Mouse (Mus musculus): Measurements from ENCODE around the gene Chd3. TPM values are rescaled to one million over a fixed set of nuclear protein-coding genes. Genes with fewer than 3 reads are reported as not detected.

Gene Chd3
- total and polyA plus RNA-seq, 2 experiments from 2014 or later = 74.7 to 381 TPM

DNA sequence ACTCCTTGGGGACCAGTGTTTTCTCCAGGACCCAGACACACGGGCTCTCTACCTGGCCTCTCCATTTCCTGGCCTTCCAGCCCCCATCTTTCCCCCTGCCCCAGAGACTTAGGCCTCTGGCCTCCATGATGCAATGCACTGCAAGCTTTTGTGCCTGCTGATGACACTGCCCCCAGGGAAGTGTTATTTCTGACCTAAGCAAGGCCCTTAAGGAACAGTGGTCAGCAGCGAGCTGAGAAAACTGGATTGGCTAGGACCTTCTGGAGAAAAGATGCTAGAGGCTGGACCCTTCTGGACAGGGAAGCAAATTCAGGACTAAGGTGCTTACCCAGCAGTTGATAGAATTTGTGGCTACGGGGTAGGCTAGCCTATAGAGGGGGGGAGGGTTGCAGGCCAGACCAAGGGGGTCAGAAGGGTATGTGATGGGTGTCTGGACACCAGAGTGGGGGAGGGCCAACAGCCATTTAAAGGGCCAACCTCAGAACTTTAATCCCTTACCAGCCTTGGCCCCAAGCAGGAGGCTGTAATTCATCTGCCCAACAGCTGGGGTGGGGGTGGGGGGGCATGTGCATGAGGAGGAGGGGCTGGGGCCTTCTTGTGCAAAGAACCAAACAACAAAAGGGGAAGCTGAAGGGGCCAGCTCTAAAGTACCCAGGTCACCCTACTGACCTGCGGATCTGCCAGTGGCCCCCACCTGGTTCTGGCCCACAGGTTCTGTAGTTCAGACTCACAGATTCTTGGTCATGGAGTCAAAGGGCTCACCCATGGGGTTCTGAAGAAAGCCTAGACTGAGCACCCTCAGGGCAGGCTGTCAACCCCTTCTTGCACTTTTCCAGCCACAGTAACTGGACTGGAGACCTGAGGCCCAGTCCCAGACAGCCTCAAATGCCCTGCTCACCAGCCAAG lies 45.5 kb upstream of the Chd3 start:
- no peak for TF ChIP-seq CTCF (IDR thresholded peaks at IDR 0.05; ENCODE audit: low read depth)
- H3K36me3 ChIP-seq (ENCODE audit: insufficient read depth) = peaks cover 11% of the 10 kb centered on the region

DNA sequence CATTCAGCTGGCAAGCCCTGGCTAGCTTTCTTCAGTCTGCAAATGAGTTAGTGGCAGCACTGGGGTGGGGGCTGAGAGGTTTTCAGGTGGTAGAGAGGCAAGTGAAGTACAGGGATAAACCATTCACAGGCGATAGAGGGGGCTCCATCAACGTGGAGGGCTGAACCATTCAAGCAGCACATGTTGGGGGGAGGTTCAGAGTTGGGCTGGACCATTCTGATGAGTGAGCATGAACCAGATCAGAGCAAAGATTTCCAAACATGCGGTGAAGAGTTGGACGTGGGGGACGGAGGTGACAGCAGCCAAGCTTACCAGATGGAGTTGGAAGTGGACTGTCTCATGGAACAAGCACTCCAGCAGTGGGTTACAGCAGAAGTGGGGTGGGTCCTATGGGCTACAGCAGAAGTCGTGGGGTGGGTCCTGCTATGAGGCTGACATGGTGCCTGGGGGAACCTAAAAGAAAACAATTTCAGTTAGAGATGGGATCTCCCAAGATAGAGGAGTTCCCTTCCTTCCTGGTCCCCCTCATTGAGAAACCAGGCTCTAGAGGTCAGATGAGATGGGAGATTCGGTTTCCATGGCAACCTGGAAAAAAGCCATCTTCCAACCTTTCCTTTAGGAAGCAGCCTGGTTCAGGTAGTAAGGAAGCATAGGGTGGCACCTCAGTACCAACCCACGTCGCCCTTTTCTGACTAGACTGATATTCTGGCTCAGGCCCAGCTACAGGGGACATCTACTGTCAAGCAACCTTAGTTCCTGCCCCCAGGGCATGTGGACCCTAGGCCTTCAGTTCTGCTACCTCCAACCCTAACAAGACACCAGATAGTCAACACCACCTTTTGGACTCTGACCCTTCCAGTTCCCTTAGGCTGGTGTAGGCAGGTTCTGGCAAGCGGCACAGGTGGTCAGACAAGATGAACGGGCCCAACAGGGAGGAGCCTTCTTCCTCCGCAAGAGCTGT lies 44.3 kb upstream of the Chd3 start, which contains the start of gene Kdm6b:
Gene Kdm6b (minus strand): TSS at position 455 of the 961 bp plus-strand sequence.
- ATAC-seq (no peak), DNase-seq (peak; percentile 88)
- no peaks in the 10 kb centered on the region for H3K9me3 ChIP-seq (ENCODE audit: low read length)
- TF ChIP-seq CTCF (IDR thresholded peaks at IDR 0.05; ENCODE audit: low read depth) = peak; percentile 40
- H3K4me1 ChIP-seq (ENCODE audit: insufficient read depth) = peaks cover 39% of the 10 kb centered on the region
- no peaks in the 10 kb centered on the region for H3K27me3 ChIP-seq (ENCODE audit: insufficient read depth, low read length)
- peak within 1 kb of the TSS; percentile 98 for H3K4me2 ChIP-seq (ENCODE audit: low read depth)
- H3K4me3 ChIP-seq (ENCODE audit: low read depth, low read length) = peak within 1 kb of the TSS; percentile 71
- 23% methylated on average over 12 of the region's 12 CpGs for WGBS
- peaks cover 11% of the 10 kb centered on the region for H3K36me3 ChIP-seq (ENCODE audit: insufficient read depth)
- H3K27ac ChIP-seq (ENCODE audit: low read depth, low read length) = peak within 1 kb of the TSS; percentile 99
- H3K9ac ChIP-seq = peak within 1 kb of the TSS; percentile 85

More for the DNA sequence above, 45.5 kb upstream of the Chd3 start:
- 8% methylated on average over 4 of the region's 4 CpGs for WGBS
- Histone ChIP-seq H3K4me2 (ENCODE audit: low read depth) (peak overlapping the region; percentile 98), H3K4me1 (ENCODE audit: insufficient read depth) (peaks cover 45% of the 10 kb centered on the region), H3K4me3 (ENCODE audit: low read depth, low read length) (peak overlapping the region; percentile 71), H3K9me3 (ENCODE audit: low read length) (no peaks in the 10 kb centered on the region), H3K27me3 (ENCODE audit: insufficient read depth, low read length) (no peaks in the 10 kb centered on the region), H3K27ac (ENCODE audit: low read depth, low read length) (peak overlapping the region; percentile 99), H3K9ac (peak overlapping the region; percentile 85)
- DNase-seq (no peak), ATAC-seq (no peak)

DNA sequence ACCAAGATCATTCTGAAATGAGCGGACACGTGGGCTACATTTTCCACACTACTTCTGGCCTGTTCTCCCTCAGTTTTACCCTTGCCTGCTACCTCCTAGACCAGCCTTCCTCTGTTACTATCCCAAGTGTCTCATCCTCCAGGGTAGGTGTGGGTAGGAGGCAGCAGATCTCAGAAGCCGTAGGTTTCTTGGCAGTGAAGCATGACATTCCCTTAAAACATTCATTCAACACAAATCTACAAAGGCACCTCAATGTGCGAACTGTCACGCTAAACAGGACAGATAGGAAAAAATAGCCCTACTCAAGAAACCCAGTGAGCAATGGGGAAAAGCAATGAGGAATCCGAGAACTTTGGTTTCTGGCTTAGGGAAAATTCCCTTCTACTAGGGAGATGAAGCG lies 43.3 kb upstream of the Chd3 start:
- peak overlapping the region; percentile 98 for H3K4me2 ChIP-seq (ENCODE audit: low read depth)
- H3K27ac ChIP-seq (ENCODE audit: low read depth, low read length) = peak overlapping the region; percentile 99
- no peaks in the 10 kb centered on the region for H3K9me3 ChIP-seq (ENCODE audit: low read length)
- no peak for TF ChIP-seq CTCF (IDR thresholded peaks at IDR 0.05; ENCODE audit: low read depth)
- peaks cover 16% of the 10 kb centered on the region for H3K36me3 ChIP-seq (ENCODE audit: insufficient read depth)
- DNase-seq (no peak), ATAC-seq (no peak)
- 51% methylated on average over 7 of the region's 7 CpGs for WGBS
- H3K4me3 ChIP-seq (ENCODE audit: low read depth, low read length) = peak overlapping the region; percentile 71
- H3K4me1 ChIP-seq (ENCODE audit: insufficient read depth) = peaks cover 39% of the 10 kb centered on the region
- no peaks in the 10 kb centered on the region for H3K27me3 ChIP-seq (ENCODE audit: insufficient read depth, low read length)
- H3K9ac ChIP-seq = peak overlapping the region; percentile 85

DNA sequence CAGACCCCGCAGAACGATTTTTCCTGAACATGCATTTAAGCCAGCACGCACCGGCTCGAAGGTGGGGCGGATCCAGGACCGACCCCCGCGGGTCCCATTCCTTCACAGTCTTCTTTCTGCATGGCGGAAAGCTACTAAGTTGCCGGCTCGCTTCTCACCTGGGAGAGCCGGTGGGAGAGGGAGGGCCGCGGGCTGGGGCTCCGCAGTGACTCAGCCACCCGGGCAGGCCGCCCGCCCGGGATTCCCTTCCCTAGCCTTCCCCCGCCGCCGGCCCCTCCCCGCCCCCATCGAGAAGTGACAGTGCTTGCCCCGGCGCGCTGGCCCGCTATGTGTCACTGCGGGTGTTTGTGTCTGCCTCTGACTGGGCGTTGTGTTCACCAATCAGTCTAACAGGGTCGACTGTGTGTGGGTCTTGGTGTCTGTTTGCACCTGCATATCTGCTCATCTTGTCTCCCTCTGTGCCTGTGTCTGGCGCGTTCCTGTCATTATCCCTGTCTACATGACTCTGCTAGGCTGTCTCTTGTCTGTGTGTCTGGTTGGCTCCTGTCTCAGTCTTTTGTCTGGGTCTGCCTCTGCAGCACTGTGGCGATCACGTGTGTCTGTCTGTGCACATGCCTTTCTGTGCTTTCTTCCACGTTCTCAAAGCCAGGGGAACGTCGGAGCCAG lies 42.5 kb upstream of the Chd3 start:
- TF ChIP-seq CTCF (IDR thresholded peaks at IDR 0.05; ENCODE audit: low read depth) = no peak
- peaks cover 31% of the 10 kb centered on the region for H3K4me1 ChIP-seq (ENCODE audit: insufficient read depth)
- WGBS = 0% methylated on average over 38 of the region's 39 CpGs
- peaks cover 24% of the 10 kb centered on the region for H3K36me3 ChIP-seq (ENCODE audit: insufficient read depth)
- H3K27ac ChIP-seq (ENCODE audit: low read depth, low read length) = peak overlapping the region; percentile 99
- H3K27me3 ChIP-seq (ENCODE audit: insufficient read depth, low read length) = no peaks in the 10 kb centered on the region
- peak overlapping the region; percentile 98 for H3K4me2 ChIP-seq (ENCODE audit: low read depth)
- H3K9ac ChIP-seq = peak overlapping the region; percentile 85
- H3K4me3 ChIP-seq (ENCODE audit: low read depth, low read length) = peak overlapping the region; percentile 71
- peak; percentile 63 for DNase-seq
- H3K9me3 ChIP-seq (ENCODE audit: low read length) = no peaks in the 10 kb centered on the region
- ATAC-seq = no peak

- Histone ChIP-seq H3K4me3 (ENCODE audit: low read depth, low read length) (peak overlapping the region; percentile 71), H3K9me3 (ENCODE audit: low read length) (no peaks in the 10 kb centered on the region), H3K36me3 (ENCODE audit: insufficient read depth) (peaks cover 29% of the 10 kb centered on the region), H3K27ac (ENCODE audit: low read depth, low read length) (peak overlapping the region; percentile 99), H3K9ac (peak overlapping the region; percentile 85), H3K4me1 (ENCODE audit: insufficient read depth) (peaks cover 31% of the 10 kb centered on the region), H3K27me3 (ENCODE audit: insufficient read depth, low read length) (no peaks in the 10 kb centered on the region), H3K4me2 (ENCODE audit: low read depth) (peak overlapping the region; percentile 98)
- ATAC-seq = peak; percentile 52
- peak; percentile 96 for DNase-seq
- WGBS = 0% methylated on average over 26 of the region's 26 CpGs
- no peak for TF ChIP-seq CTCF (IDR thresholded peaks at IDR 0.05; ENCODE audit: low read depth)
Observed at GRCm38 (mm10) chr11:69411073-69411535, 41.9 kb upstream of the Chd3 start.
